Mouse (Mus musculus) left cerebral cortex, adult 8-10 months (tissue): ENCODE results near the gene Rpa1. TPM values are rescaled to one million over a fixed set of nuclear protein-coding genes. Genes with fewer than 3 reads are reported as not detected.

Experiments used
- DNase-seq, 2 experiments: peaks; one replicate each; pipeline ENCODE4 v3.0.0; 2022; ENCODE audit warnings: low spot score in 2 of 2
- microRNA-seq, 2 experiments: library from miRNA; unstranded; fragments of <30 nt; microRNA quantifications; one replicate each; pipeline ENCODE4 v1.2.0; 2022
- total RNA-seq, 4 experiments: library from RNA; stranded (reverse); gene quantifications; 2 replicates each; pipeline ENCODE4 v1.2.4; 2022

Rpa1 gene
- total RNA-seq, 4 experiments from 2014 or later: 47.5 to 51.4 (median 50.2) TPM

DNA sequence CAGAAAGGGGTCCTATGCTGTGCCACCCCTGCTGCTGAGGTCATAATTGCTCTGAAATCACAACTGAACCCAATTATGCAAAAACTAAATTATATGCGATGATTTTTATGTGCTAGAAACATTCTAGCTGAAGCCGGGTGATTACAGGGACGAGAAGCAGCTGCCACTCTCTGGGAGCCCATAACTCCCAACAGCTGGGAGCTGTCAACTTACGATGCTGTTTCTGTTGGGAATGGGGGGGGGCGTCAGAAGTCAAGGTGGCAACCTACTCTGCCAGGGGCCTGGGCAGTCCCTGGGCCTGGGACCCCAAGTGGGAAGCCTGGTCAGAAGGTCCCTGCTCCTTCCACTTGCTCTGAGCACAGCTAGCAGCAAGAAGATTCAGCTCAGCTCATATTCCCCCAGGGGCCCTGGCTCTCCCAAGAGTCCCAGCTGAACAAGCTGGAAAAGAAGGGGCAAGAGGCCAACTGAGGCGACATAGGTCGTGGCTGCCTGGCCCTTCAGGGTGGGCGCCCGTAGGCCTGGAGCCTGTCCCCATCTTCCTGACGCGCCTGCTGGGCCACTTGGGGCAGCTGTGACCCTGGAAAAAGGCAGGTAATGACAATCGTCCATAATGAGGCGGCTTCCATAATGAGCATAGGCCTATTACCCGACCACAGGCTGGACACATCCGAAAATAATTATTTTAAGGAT is 84.7 kb downstream of the Rpa1 start:
- DNase-seq: no peak

DNA sequence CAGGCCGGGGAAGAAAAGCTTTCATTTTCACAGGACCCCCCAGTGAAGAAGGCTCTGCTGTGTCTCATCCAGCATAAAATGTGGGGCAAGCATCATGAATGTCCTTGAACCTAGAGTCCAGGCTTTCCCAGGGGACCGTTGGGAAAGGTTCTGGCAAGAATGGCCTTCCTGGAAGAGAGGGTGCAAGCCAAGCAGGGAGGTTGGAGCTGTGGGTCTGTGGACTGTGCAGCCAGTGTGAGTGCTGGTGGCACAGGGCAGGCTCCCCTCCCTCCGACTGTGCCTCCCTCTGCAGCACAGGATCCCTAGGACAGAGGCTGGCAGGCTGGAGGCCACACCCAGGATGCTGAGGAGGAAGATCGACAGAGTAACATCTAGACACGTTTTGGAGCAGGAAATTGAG is 85.3 kb downstream of the Rpa1 start:
- DNase-seq: no peak

DNA sequence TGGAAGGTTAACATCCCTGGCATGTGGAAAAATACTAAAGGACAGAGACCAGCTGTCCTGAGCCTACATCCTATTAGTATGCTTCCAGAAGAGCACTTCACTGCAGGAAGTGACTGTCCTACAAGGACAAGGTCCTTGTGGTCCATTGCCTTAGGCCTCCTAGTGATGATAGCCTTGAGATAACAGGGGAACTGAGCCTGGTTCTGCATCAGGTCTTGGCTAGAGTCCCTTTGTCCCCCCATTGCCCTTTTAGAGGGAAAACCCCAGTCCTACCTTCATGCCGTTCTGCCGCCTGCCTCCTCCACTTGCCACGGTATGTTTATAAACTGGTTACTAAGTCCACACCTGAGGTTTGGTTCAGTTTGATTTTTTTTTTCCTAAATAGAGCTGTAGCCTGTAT is 85.9 kb downstream of the Rpa1 start:
- DNase-seq: no peak

DNA sequence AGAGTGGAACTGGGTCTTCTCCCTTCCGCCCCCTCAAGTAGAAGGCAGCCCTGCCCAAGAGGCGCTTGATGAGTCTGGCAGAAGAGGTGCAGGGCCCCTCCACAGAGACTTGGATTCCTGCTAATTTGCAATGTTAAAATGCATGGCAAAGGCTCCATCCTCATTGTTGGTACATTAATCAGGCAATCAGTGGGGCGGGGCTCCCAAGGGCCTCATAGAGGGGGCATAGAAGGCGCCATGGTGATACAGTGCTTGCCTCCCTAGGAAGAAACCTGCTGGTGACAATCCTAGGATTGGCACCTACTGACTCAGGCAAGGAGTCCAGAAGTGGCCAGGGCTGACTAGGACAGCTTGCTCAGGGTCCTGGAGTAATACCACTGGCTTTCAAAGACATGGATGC is 86.4 kb downstream of the Rpa1 start:
- DNase-seq: no peak

DNA sequence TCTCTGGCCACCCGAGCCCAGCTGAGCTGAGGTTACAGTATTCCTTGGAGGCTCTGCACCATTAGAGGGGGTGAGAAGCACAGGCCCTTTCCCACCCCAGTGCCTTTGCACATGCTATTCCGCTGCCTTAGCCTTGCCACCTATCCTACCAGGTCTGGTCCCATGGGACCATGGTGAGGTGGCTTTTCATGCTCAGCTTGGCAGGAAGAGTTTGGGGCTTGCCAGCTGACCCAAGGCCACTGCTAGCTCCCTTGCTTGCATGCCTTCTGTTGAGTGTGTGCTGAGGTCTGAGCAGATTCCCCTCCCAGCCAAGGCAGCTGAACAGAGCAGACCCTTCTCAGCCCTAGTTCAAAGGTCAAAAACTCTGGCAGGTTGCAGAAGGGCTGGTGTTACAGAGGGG is 87.1 kb downstream of the Rpa1 start:
- DNase-seq: no peak

DNA sequence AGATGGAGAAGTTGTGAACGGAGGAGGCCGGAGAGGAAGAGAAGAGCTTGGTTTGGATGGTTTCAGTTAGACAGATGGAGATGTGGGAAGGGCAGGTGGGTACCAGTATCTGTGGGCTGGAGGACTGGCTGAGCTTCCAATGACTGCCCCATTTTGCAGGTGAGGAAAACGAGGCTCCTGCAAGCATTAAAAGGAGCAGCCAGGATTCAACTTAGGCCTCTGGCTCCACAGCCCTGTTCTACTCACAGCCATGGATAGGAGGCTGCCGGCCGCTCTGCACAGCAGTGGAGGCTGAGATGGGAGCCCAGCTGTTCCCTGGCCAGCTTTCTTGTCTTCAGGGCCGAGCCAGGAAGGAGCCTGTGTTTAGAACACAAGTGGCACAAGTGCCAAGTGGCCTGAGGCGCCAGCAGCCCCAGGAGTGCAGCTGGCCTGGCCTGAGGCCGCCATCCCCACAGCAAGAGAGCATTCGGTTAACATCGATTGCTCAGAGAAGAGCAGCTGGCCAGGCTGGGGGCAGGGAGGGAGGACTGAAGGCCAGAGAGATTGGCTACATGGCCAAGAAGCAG is 88.0 kb downstream of the Rpa1 start:
- peak in 1 of 2 experiments; percentile 67 for DNase-seq

DNA sequence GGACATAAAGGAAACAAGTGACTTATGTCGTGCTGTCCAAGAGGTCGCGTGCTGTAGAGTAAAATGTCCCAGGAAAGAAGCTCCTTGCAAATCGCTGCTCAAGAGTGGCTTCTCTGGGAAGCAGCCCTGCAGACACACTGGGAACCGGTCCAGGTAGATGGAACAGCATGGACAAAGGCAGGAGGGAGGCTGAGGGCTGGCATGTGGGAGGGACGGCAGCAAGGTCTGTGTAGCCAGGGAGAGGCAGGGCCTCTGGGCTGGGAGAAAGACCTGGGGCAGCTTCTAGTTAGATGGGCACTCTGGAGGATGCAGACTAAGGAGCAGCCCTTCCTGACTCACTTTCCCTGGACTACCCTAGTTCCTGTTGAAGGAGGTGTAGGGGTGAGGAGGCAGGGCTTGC is 88.7 kb downstream of the Rpa1 start:
- DNase-seq: no peak

DNA sequence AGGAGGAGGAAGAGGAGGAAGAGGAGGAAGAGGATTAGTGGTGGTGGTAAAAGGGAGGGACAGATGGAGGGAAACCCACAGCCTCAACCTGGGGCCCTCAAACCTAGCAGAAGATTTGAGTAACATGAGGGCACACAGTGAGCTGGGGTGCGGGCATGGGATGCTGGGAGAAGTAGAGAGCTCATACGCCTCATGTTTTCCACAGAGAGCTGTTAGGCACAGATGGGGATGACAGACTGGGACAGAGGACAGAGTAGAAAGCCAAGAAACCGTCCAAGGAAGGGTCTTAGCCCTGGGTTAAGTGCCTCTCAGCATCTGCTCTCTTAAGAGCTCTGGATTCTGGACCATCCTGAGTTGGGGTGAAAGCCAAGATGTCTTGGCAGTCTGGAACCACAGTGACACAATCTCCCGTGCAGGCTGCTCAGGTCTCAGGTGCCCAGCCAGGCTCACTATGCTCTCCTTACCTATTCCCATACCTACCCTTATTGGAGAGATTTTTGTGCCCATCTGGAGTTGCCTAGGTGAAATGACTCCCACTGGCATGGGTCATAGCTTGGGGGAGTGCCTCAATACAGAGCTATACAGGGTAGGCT is 91.0 kb downstream of the Rpa1 start:
- no peak for DNase-seq

DNA sequence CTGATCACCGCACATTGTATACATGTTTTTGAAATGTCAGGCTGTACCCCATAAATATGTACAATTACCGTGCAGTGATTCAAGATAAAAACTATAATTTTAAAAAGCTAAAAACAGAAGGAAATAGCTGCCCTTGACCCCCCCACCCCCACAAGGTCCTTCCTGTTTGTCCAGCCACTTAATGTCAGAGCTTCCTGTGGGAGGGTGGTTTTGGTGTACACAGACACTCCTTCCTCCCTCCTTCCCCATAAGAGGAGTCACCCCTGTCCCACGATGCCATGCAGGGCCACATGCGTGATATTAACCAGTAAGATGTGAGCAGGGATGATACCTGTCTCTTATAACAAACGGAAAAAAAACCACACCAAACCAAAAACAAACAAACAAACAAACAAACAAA is 92.8 kb downstream of the Rpa1 start:
- DNase-seq: no peak

DNA sequence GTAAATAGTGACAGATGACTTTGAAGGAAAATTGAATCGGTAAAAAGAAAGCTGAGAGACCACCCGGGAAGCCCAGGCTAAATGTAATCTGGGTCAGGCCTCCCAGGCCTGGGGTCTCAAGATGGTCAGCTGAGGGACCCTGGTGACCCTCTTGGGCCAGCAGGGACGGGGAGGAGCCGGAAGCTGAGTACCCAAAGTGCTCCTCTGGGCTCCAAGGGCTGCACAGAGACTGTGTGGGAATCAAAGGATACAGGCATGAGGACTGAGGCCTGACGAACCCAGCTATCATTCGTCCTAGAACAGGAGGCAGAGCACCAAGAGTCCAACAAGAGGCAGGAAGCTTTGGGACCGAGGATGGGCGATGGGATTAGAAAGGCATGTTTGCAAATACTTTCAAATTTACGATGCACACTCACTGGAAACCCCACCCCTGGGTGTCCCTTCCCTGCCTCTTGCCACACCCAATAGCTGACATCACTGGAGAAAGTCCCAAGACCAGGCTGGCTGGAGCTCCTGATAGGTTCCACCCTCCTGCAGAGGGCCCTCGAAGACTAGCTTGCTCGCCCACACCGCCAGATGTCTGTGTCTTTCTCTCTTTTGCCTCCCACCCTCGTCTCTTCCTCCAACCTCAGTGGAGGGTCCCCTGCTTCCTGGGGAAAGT is 93.7 kb downstream of the Rpa1 start:
- DNase-seq: peak in 1 of 2 experiments; percentile 80

DNA sequence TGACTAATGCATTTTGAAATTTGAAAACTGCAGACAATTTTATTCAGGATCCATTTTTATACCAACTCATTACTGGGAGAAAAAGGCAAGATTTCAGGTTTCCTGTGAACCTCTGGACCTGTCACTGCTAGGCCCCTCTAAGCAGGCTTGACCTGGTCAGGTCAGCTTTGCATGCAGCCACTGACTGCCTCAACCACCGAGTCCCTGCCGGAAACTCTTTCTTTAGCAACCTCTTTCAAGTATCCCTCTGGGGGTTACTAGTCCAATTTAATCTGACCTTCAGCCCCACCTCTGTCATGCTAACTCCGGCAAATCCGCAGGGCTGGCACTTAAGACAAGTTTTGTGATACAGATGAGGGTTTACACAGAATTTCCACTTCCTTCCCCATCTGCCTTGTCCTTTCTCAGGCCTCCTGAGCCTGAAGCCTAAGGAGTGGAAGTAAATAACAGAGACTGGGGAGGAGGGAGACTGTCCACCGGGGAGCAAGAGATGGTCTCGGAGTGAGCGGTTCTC is 96.5 kb downstream of the Rpa1 start:
- no peak for DNase-seq

DNA sequence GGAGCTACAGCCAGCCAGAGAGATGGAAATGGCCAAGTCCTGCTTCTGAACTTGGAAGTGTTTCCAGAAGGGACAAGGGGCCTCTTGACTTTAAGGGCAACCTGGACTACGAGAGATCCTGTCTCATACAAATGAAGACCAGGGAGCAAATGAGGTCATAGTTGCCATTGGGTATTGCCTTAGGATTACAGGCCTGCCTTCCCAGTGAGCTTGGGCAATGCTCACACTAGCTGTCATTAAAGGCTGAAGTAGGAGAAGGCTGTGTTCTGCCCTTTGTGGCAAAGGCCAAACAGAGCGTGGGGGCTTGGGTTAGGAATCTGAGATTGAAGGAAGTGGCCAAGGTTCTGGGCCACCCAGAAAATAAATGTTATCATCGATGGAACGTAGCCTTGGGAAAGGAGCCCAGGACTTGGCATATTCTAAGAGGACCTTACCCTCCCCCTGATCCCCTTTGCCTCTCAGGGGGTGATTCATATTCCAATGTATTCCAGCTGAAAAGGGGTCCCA is 97.1 kb downstream of the Rpa1 start:
- no peak for DNase-seq

DNA sequence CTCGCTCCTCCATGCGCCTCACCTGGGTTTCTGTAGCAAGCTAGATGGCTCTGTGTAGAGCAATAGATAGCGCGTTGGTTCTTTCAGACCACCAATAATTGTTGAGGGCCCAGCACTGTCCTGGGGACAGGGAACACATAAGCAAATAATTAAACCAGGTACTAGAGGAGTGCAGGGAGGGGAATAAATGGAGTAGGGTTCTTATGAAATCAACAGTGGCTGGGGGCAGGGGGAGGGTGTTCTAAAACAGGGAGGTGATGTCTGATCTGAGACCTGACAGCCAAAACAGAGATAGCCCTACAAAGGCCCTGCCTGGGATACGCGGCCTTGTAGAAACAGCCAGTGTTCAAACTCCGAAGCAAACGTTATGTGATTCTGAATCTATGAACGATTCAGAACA is 98.5 kb downstream of the Rpa1 start:
- no peak for DNase-seq

Small RNA genes within 50 kb of the gene (microRNA-seq; reads per million reads assigned to microRNA genes)
- 0 reads per million in 2 experiments for gene Gm47300

Other genes with a start within 250 kb of the Rpa1 start
- gene Hic1, start 178.8 kb downstream of the Rpa1 start, total RNA-seq: 1 to 10 TPM; 3.2 to 3.7 (median 3.4) TPM
- gene Ovca2, start 169.5 kb downstream of the Rpa1 start, total RNA-seq: 10 to 100 TPM; 12.8 to 13.5 (median 13.2) TPM
- 10 to 100 TPM; 22.7 to 28.7 (median 27.0) TPM for gene Dph1, start 157.1 kb downstream of the Rpa1 start, total RNA-seq
- 10 to 100 TPM; 67.2 to 72.6 (median 67.9) TPM for gene Rtn4rl1, start 154.5 kb downstream of the Rpa1 start, total RNA-seq
- gene Smyd4, start 109 bp upstream of the Rpa1 start, total RNA-seq: 10 to 100 TPM; 13.9 to 22.5 (median 18.1) TPM
- 10 to 100 TPM in 2 of 4 experiments, 1 to 10 TPM in 2; 8.5 to 17.8 (median 11.3) TPM for gene Serpinf1, start 74.4 kb upstream of the Rpa1 start, total RNA-seq
- under 1 TPM in 3 of 4 experiments, not detected in 1; 0.27 to 0.84 (median 0.43) TPM for gene Serpinf2, start 91.3 kb upstream of the Rpa1 start, total RNA-seq
- gene Wdr81, start 106.4 kb upstream of the Rpa1 start, total RNA-seq: 10 to 100 TPM; 20.2 to 22.5 (median 22.0) TPM
- under 1 TPM; 0.62 to 0.99 (median 0.82) TPM for gene Tlcd2, start 113.4 kb upstream of the Rpa1 start, total RNA-seq
- gene Prpf8, start 138.5 kb upstream of the Rpa1 start, total RNA-seq: 100 to 1,000 TPM; 138 to 159 (median 149) TPM
- 1 to 10 TPM; 1.7 to 2.4 (median 2.1) TPM for gene Rilp, start 161.8 kb upstream of the Rpa1 start, total RNA-seq
- 1 to 10 TPM; 1.6 to 1.9 (median 1.7) TPM for gene Scarf1, start 165.2 kb upstream of the Rpa1 start, total RNA-seq
- 10 to 100 TPM; 45.5 to 58.2 (median 52.2) TPM for gene Slc43a2, start 183.4 kb upstream of the Rpa1 start, total RNA-seq
- gene Pitpna, start 239.8 kb upstream of the Rpa1 start, total RNA-seq: 100 to 1,000 TPM; 300 to 319 (median 307) TPM